10 mouse cellular contexts compared by ENCODE assay signal in genomic region chr2:37908721-37909506, GRCm38 (mm10).
A peak's percentile ranks its signal among the peaks of the same experiment; 100 is the strongest.
DNase-seq lines count a peak whose midpoint lies in the region; ATAC-seq lines count a peak whose summit lies in the region.
"Had no signal": no experiment of that assay in that cellular context is flagged by ENCODE, and none has a peak within 500 bp of the region (broad histone marks: within the 10 kb centered on the region; RNA-seq: fewer than 3 reads in every experiment).

No protein-coding gene starts in this region.

- peak; percentile 38 for DNase-seq in left cerebral cortex, adult 11 months (ENCODE audit: low spot score)
- no peak for DNase-seq in left cerebral cortex, postnatal 4 days
- peak; percentile 28 to 47 for DNase-seq in frontal cortex, postnatal 10 days (ENCODE audit: low spot score in 2 of 2)
- DNase-seq in mesoderm, embryonic 11.5 days (ENCODE audit: low read depth, low spot score): peak; percentile 6
- DNase-seq in right cerebral cortex, postnatal 36 days (ENCODE audit: low spot score in 2 of 2): peak; percentile 30 to 46
- no peak for DNase-seq in gastrocnemius, postnatal 25 days
- DNase-seq: cerebellum, adult 9-10 months; gastrocnemius, postnatal 10 days had no signal

- intact Hi-C loops in left cerebral cortex, postnatal 4 days (cut with DNase I): no loop called here

- ATAC-seq in activated CD4-positive, CD25-positive, alpha-beta regulatory T cell, adult 4 months: no peak
- ATAC-seq in erythroblast, adult 5-6 weeks (replicated peaks; ENCODE audit: low FRiP score, poor library complexity, severe bottlenecking): no peak

Comparison
In these comparisons a context has a peak if more than half of its experiments do, and no peak if none do; other contexts are left out.
1. DNase-seq: peak in left cerebral cortex, adult 11 months (single experiment), frontal cortex, postnatal 10 days (2 of 2), mesoderm, embryonic 11.5 days (single experiment) and right cerebral cortex, postnatal 36 days (2 of 2); none in left cerebral cortex, postnatal 4 days (single experiment) and gastrocnemius, postnatal 25 days (single experiment).